Mouse (Mus musculus) spleen, embryonic (tissue): ENCODE measurements around the gene Atg4d.

ENCODE experiments used
- CTCF ChIA-PET: fragments of 350-600 bp; sonication (Branson Sonifier 250); formaldehyde crosslinking; loops from one replicate; lab custom pipeline; 2022; lab: Charles Lee

Gene Atg4d

GRCm38 (mm10) chr9:21238733-21239464 lies 26.2 kb upstream of the Atg4d start, which contains the start of gene Keap1:
Keap1 (minus strand) TSS chr9:21239361.
- CTCF ChIA-PET, result interaction anchor here (0.6 to 2.8 kb wide), 3 partner anchors 10 to 75 kb away, joined by 3 to 11 read pairs (median 8); partner anchors contain the start of gene Atg4d

- CTCF ChIA-PET, result interaction anchor here (0.6 to 2.8 kb wide), 4 partner anchors 10 to 74 kb away, joined by 3 to 11 read pairs (median 6); partner anchors contain the start of gene Atg4d
Observed at GRCm38 (mm10) chr9:21239465-21239848, 25.6 kb upstream of the Atg4d start.

- CTCF ChIA-PET, result interaction anchor here (0.5 to 2.8 kb wide), 3 partner anchors 24 to 75 kb away, joined by 3 to 8 read pairs (median 5); partner anchors contain the start of gene Atg4d
Observed at GRCm38 (mm10) chr9:21241343-21241742, 23.8 kb upstream of the Atg4d start.

- CTCF ChIA-PET, result interaction anchor here (0.6 to 1.2 kb wide), 3 partner anchors 23 to 98 kb away, joined by 3 read pairs; no protein-coding TSS in a partner anchor
Observed at GRCm38 (mm10) chr9:21243826-21244427, 21.2 kb upstream of the Atg4d start.

- CTCF ChIA-PET, result interaction anchor here (0.8 kb wide), 1 partner anchor 16 kb away, joined by 3 read pairs; no protein-coding TSS in a partner anchor
Observed at GRCm38 (mm10) chr9:21244428-21245112, 20.5 kb upstream of the Atg4d start.

- CTCF ChIA-PET, result interaction anchor here (0.8 kb wide), 1 partner anchor 16 kb away, joined by 3 read pairs; no protein-coding TSS in a partner anchor
Observed at GRCm38 (mm10) chr9:21245113-21245487, 20.0 kb upstream of the Atg4d start.

- CTCF ChIA-PET, result interaction anchor here (0.6 kb wide), 1 partner anchor 67 kb away, joined by 22 read pairs; no protein-coding TSS in a partner anchor
Observed at GRCm38 (mm10) chr9:21246342-21246741, 18.8 kb upstream of the Atg4d start.

GRCm38 (mm10) chr9:21248326-21248725 lies 16.8 kb upstream of the Atg4d start, which contains the start of gene S1pr5:
S1pr5 (minus strand) TSS chr9:21248443.
- CTCF ChIA-PET, result no interaction called here

GRCm38 (mm10) chr9:21249629-21250508 lies 15.2 kb upstream of the Atg4d start:
- CTCF ChIA-PET, result no interaction called here

GRCm38 (mm10) chr9:21250509-21250908 lies 14.6 kb upstream of the Atg4d start:
- CTCF ChIA-PET, result no interaction called here

GRCm38 (mm10) chr9:21251116-21251735 lies 13.9 kb upstream of the Atg4d start:
- CTCF ChIA-PET, result no interaction called here

- CTCF ChIA-PET, result no interaction called here
Observed at GRCm38 (mm10) chr9:21254690-21255089, 10.4 kb upstream of the Atg4d start.

GRCm38 (mm10) chr9:21256349-21256748 lies 8.7 kb upstream of the Atg4d start:
- CTCF ChIA-PET, result interaction anchor here (0.6 kb wide), 1 partner anchor 256 kb away, joined by 8 read pairs; no protein-coding TSS in a partner anchor

- CTCF ChIA-PET, result interaction anchor here (0.7 kb wide), 1 partner anchor 16 kb away, joined by 3 read pairs; no protein-coding TSS in a partner anchor
Observed at GRCm38 (mm10) chr9:21260491-21261040, 4.5 kb upstream of the Atg4d start.

- CTCF ChIA-PET, result no interaction called here
Observed at GRCm38 (mm10) chr9:21261831-21262230, 3.3 kb upstream of the Atg4d start.

- CTCF ChIA-PET, result interaction anchor here (0.6 to 2.1 kb wide), 3 partner anchors 24 to 858 kb away, joined by 3 to 8 read pairs (median 3); partner anchors contain the start of gene Keap1
Observed at GRCm38 (mm10) chr9:21264272-21264999, 657 bp upstream of the Atg4d start.

GRCm38 (mm10) chr9:21265611-21266010 lies 518 bp downstream of the Atg4d start:
- CTCF ChIA-PET, result interaction anchor here (2.1 kb wide), 1 partner anchor 25 kb away, joined by 8 read pairs; the partner anchor contains the start of gene Keap1

- CTCF ChIA-PET, result interaction anchor here (0.6 kb wide), 1 partner anchor 49 kb away, joined by 3 read pairs; no protein-coding TSS in a partner anchor
Observed at GRCm38 (mm10) chr9:21266889-21267288, 1.8 kb downstream of the Atg4d start.

GRCm38 (mm10) chr9:21268305-21268704 lies 3.2 kb downstream of the Atg4d start:
- CTCF ChIA-PET, result no interaction called here
